Mouse (Mus musculus) 3T3-L1 (cell line): Measurements from ENCODE around the gene Neurog2.

ENCODE experiments used
- DNase-seq: peaks from one replicate; pipeline ENCODE4 v3.0.0-alpha.2; 2015; ENCODE audit warnings: low read depth, low spot score

The Neurog2 gene

GRCm38 (mm10) chr3:127642211-127642610, 9.3 kb downstream of the Neurog2 start:
- DNase-seq, result no peak

GRCm38 (mm10) chr3:127646156-127646825, 13.4 kb downstream of the Neurog2 start:
- DNase-seq, result no peak

- DNase-seq, result peak; percentile 48
Observed at GRCm38 (mm10) chr3:127651742-127652653, 19.1 kb downstream of the Neurog2 start.

GRCm38 (mm10) chr3:127660712-127661111, 27.8 kb downstream of the Neurog2 start:
- no peak for DNase-seq

- no peak for DNase-seq
Observed at GRCm38 (mm10) chr3:127661646-127662531, 29.0 kb downstream of the Neurog2 start.

GRCm38 (mm10) chr3:127679703-127680102, 46.8 kb downstream of the Neurog2 start:
- DNase-seq, result no peak
